Mouse (Mus musculus) midbrain, embryonic 12.5 days (tissue): ENCODE measurements around the gene Efcab5. TPM values are rescaled to one million over a fixed set of nuclear protein-coding genes. Genes with fewer than 3 reads are reported as not detected.
"Not testable (repeated sequence)": the region's sequence is repeated elsewhere in the genome, so short reads cannot be mapped to it uniquely, and the experiment has no call there.

ENCODE experiments used
- ATAC-seq: fragments of 200-750 bp; cut with Nextera tagmentation; 2 replicates; pipeline ENCODE4 v1.8.0; 2017; ENCODE audit warnings: low read depth, moderate TSS enrichment, moderate library complexity; ENCODE audit not compliant: low FRiP score
- H3K27ac ChIP-seq: fragments of 300-500 bp; sonication (generic); replicated peaks from 2 replicates; pipeline ENCODE4 v1.5.1; 2016; ENCODE audit warnings: mild to moderate bottlenecking
- H3K27me3 ChIP-seq: fragments of 300-500 bp; sonication (generic); 2 replicates; pipeline ENCODE4 v1.6.1; 2016; ENCODE audit warnings: mild to moderate bottlenecking
- H3K36me3 ChIP-seq: fragments of 300-500 bp; sonication (generic); 2 replicates; pipeline ENCODE4 v1.6.1; 2016
- H3K4me1 ChIP-seq: fragments of 300-500 bp; sonication (generic); 2 replicates; pipeline ENCODE4 v1.6.1; 2016
- H3K4me2 ChIP-seq: fragments of 300-500 bp; sonication (generic); replicated peaks from 2 replicates; pipeline ENCODE4 v1.6.1; 2016; ENCODE audit warnings: mild to moderate bottlenecking, moderate library complexity
- H3K4me3 ChIP-seq: fragments of 300-500 bp; sonication (generic); 2 replicates; pipeline ENCODE4 v1.5.1; 2016; ENCODE audit warnings: mild to moderate bottlenecking
- H3K9ac ChIP-seq: fragments of 300-500 bp; sonication (generic); replicated peaks from 2 replicates; pipeline ENCODE4 v1.6.1; 2016; ENCODE audit warnings: mild to moderate bottlenecking, moderate library complexity
- H3K9me3 ChIP-seq: fragments of 300-500 bp; sonication (generic); 2 replicates; pipeline ENCODE4 v1.6.1; 2016; ENCODE audit warnings: mild to moderate bottlenecking
- WGBS: fragments of 180-500 bp; shearing (Covaris S2); methylation state at CpG from one replicate; pipeline ENCODE4 v1.1.7; 2016; 5-methylcytosine and 5-hydroxymethylcytosine counted together
- polyA plus RNA-seq: library from polyadenylated mRNA; unstranded; fragments of >200 nt; fragmentation: Nextera tagmentation; extraction: Ambion mirVana; gene quantifications from 2 replicates; pipeline ENCODE4 v1.2.1, GENCODE M21; 2016

Efcab5 gene
- polyA plus RNA-seq, 1 experiment from 2014 or later: 0.75 TPM

DNA sequence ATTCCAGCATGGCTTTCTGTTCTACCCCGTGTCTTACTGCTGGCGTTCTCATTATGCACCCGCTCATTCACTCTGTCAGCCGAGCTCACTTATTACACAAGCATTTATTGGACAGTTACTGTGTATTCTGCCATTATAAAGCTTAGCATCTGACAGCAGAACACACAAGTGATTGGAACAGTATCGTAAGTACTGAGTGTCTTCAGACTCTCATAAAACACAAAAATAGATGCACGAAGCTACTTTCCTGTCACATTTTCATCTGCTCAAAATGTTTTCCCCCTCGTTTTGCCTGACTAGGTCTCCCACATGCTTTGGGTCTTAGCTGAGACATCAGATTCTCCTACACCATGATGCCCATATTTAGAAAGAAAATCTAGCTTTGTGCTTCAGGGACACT is 14.2 kb downstream of the Efcab5 start:
- no peak overlapping the region for H3K4me2 ChIP-seq
- no peak overlapping the region for H3K9ac ChIP-seq
- H3K9me3 ChIP-seq: no peaks in the 10 kb centered on the region
- H3K27ac ChIP-seq: no peak overlapping the region
- no peaks in the 10 kb centered on the region for H3K36me3 ChIP-seq
- no peak for ATAC-seq
- H3K27me3 ChIP-seq: 0 out of 2 replicates have a peak, but pooled peaks cover 3% of the 10 kb centered on the region
- WGBS: 71% methylated on average over 7 of the region's 7 CpGs
- H3K4me1 ChIP-seq: peaks cover 9% of the 10 kb centered on the region; the same call in 1 of the 2 replicates
- no peak overlapping the region for H3K4me3 ChIP-seq

DNA sequence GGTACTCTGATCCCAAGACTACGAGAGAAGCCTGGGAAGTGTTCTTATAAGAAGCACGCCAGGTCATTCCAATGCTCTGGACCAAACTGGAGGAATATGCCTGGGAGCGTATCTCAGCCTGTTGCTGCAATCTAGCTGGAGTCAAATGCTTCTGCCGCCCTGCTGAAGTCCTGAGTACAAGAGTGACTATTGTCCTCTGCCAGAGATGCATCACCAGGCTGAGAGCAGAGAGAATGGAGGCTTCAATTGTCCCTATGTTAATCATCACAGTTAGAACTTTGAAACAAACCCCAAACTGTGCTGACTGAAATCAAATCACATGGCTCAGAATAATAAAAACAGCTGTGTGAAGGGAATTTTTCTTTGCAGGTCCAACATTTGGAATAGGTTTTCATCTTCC is 15.0 kb downstream of the Efcab5 start:
- Histone ChIP-seq H3K9ac (no peak overlapping the region), H3K36me3 (no peaks in the 10 kb centered on the region), H3K4me1 (peaks cover 9% of the 10 kb centered on the region; the same call in 1 of the 2 replicates), H3K9me3 (no peaks in the 10 kb centered on the region), H3K27me3 (0 out of 2 replicates have a peak, but pooled peaks cover 3% of the 10 kb centered on the region), H3K27ac (no peak overlapping the region), H3K4me2 (no peak overlapping the region), H3K4me3 (no peak overlapping the region)
- WGBS: 59% methylated on average over 4 of the region's 4 CpGs
- ATAC-seq: no peak

- Histone ChIP-seq H3K9ac (no peak overlapping the region), H3K4me3 (no peak overlapping the region), H3K4me2 (no peak overlapping the region), H3K4me1 (no peaks in the 10 kb centered on the region), H3K27ac (no peak overlapping the region), H3K36me3 (no peaks in the 10 kb centered on the region), H3K9me3 (no peaks in the 10 kb centered on the region), H3K27me3 (no peaks in the 10 kb centered on the region)
- 86% methylated on average over 1 of the region's 1 CpGs for WGBS
- no peak for ATAC-seq
These were observed 28.0 kb downstream of the Efcab5 start for GRCm38 (mm10) chr11:77160744-77161143.

- Histone ChIP-seq H3K9ac (no peak overlapping the region), H3K4me1 (no peaks in the 10 kb centered on the region), H3K9me3 (no peaks in the 10 kb centered on the region), H3K27ac (no peak overlapping the region), H3K27me3 (no peaks in the 10 kb centered on the region), H3K36me3 (no peaks in the 10 kb centered on the region), H3K4me2 (no peak overlapping the region), H3K4me3 (no peak overlapping the region)
- 88% methylated on average over 9 of the region's 9 CpGs for WGBS
- no peak for ATAC-seq
These were observed 28.4 kb downstream of the Efcab5 start for GRCm38 (mm10) chr11:77160341-77160740.

DNA sequence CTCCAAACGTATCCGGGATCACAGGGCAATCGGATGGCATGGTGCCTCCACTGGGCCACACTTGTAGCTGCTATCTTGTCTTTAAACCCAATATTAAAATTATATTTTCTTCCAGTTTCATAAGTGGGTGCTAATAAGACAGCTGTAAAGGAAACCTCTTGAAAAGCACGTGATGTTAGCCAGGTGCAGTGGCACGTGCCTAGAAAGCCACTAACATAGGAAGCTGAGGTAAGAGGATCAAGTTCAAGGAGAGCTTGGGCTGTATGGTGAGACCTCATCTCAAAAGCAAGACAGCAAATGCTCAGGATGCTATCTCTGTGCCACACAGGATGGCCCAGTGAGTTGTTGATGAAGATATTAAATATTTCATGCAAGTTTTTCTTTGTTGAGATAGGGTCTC is 34.6 kb downstream of the Efcab5 start:
- Histone ChIP-seq H3K27ac (no peak overlapping the region), H3K36me3 (no peaks in the 10 kb centered on the region), H3K9ac (no peak overlapping the region), H3K4me3 (no peak overlapping the region), H3K4me1 (no peaks in the 10 kb centered on the region), H3K4me2 (no peak overlapping the region), H3K27me3 (no peaks in the 10 kb centered on the region), H3K9me3 (no peaks in the 10 kb centered on the region)
- WGBS: 81% methylated on average over 5 of the region's 5 CpGs
- ATAC-seq: no peak

DNA sequence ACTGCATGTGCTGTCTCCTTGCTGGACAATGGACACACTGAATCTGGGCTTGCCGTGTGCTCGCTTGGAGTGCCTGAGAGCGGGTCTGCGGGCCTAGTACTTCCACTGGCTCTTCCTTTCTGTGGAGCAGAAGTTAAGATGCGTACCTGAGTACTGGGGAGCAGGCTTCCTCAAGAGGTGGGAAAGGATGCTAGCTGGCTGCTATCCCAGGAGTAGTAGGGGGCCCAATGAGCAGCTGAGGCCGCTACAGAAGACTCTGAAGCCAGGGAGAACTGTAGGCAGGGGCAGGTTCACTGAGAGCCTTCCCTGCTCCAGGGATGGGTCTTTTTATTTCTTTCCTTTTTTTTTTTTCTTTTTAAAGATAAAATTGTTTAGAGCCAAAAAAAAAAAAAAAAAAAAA is 38.0 kb downstream of the Efcab5 start:
- no peaks in the 10 kb centered on the region for H3K27me3 ChIP-seq
- no peaks in the 10 kb centered on the region for H3K36me3 ChIP-seq
- WGBS: 94% methylated on average over 6 of the region's 6 CpGs
- no peak overlapping the region for H3K4me2 ChIP-seq
- H3K27ac ChIP-seq: no peak overlapping the region
- no peaks in the 10 kb centered on the region for H3K9me3 ChIP-seq
- no peak for ATAC-seq
- no peak overlapping the region for H3K4me3 ChIP-seq
- H3K9ac ChIP-seq: no peak overlapping the region
- H3K4me1 ChIP-seq: no peaks in the 10 kb centered on the region

DNA sequence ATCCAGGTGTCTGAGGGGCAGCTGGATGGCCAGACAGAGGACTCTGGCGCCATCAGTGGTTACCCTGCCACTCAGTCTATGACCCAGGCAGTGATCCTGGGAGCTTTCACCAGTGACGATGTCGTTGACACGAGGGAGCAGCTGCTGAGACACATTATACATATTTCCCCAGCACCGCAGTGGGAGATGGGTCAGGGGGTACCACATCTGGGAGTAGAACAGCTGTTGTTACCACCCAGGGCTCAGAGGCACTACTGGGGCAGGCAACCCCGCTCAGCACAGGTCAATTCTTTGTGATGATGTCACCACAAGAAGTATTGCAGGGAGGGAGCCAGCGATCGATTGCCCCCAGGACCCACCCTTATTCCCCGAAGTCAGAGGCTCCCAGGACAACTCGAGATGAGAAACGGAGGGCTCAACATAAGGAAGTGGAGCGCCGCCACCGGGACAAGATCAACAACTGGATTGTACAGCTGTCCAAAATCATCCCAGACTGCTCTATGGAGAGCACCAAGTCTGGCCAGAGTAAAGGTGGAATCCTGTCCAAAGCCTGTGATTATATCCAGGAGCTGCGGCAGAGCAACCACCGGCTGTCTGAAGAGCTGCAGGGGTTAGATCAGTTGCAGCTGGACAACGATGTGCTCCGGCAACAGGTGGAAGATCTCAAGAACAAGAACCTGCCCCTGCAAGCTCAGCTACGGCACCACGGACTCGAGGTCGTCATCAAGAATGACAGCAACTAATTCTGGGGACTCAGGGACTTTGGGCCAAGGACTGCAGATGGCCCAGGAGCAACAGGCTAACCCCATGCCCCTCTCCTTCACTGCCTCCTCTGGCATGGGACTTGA is 38.8 kb downstream of the Efcab5 start:
- WGBS: 94% methylated on average over 22 of the region's 22 CpGs

GRCm38 (mm10) chr11:77148774-77149173 is 40.0 kb downstream of the Efcab5 start:
- Histone ChIP-seq H3K36me3 (no peaks in the 10 kb centered on the region), H3K27ac (no peak overlapping the region), H3K4me2 (no peak overlapping the region), H3K9ac (no peak overlapping the region), H3K4me3 (no peak overlapping the region), H3K27me3 (no peaks in the 10 kb centered on the region), H3K4me1 (no peaks in the 10 kb centered on the region), H3K9me3 (no peaks in the 10 kb centered on the region)
- WGBS: 72% methylated on average over 2 of the region's 2 CpGs
- no peak for ATAC-seq

More for the DNA sequence above, 38.8 kb downstream of the Efcab5 start:
- not testable (repeated sequence) for H3K4me3 ChIP-seq, H3K27me3 ChIP-seq, H3K36me3 ChIP-seq, H3K4me1 ChIP-seq, H3K4me2 ChIP-seq, H3K27ac ChIP-seq, H3K9ac ChIP-seq, H3K9me3 ChIP-seq, ATAC-seq

- no peak overlapping the region for H3K27ac ChIP-seq
- H3K4me3 ChIP-seq: no peak overlapping the region
- no peaks in the 10 kb centered on the region for H3K36me3 ChIP-seq
- no peak overlapping the region for H3K9ac ChIP-seq
- 0 out of 2 replicates have a peak, but pooled peaks cover 2% of the 10 kb centered on the region for H3K4me1 ChIP-seq
- H3K4me2 ChIP-seq: no peak overlapping the region
- 95% methylated on average over 3 of the region's 3 CpGs for WGBS
- H3K9me3 ChIP-seq: no peaks in the 10 kb centered on the region
- ATAC-seq: no peak
- no peaks in the 10 kb centered on the region for H3K27me3 ChIP-seq
These were observed 41.0 kb downstream of the Efcab5 start for GRCm38 (mm10) chr11:77147753-77148152.

GRCm38 (mm10) chr11:77145423-77145822 is 43.3 kb downstream of the Efcab5 start:
- 0 out of 2 replicates have a peak, but pooled peaks cover 2% of the 10 kb centered on the region for H3K4me1 ChIP-seq
- H3K27ac ChIP-seq: no peak overlapping the region
- H3K9me3 ChIP-seq: no peaks in the 10 kb centered on the region
- WGBS: 81% methylated on average over 4 of the region's 4 CpGs
- no peak overlapping the region for H3K9ac ChIP-seq
- H3K36me3 ChIP-seq: no peaks in the 10 kb centered on the region
- H3K4me2 ChIP-seq: no peak overlapping the region
- no peak overlapping the region for H3K4me3 ChIP-seq
- no peak for ATAC-seq
- H3K27me3 ChIP-seq: no peaks in the 10 kb centered on the region

GRCm38 (mm10) chr11:77141938-77142337 is 46.8 kb downstream of the Efcab5 start:
- H3K4me2 ChIP-seq: no peak overlapping the region
- no peak overlapping the region for H3K4me3 ChIP-seq
- 0 out of 2 replicates have a peak, but pooled peaks cover 2% of the 10 kb centered on the region for H3K4me1 ChIP-seq
- H3K9me3 ChIP-seq: no peaks in the 10 kb centered on the region
- no peak overlapping the region for H3K27ac ChIP-seq
- H3K27me3 ChIP-seq: no peaks in the 10 kb centered on the region
- 83% methylated on average over 6 of the region's 6 CpGs for WGBS
- no peak overlapping the region for H3K9ac ChIP-seq
- H3K36me3 ChIP-seq: no peaks in the 10 kb centered on the region
- no peak for ATAC-seq

GRCm38 (mm10) chr11:77139976-77140375 is 48.8 kb downstream of the Efcab5 start:
- no peak overlapping the region for H3K9ac ChIP-seq
- H3K36me3 ChIP-seq: no peaks in the 10 kb centered on the region
- no peak for ATAC-seq
- no peak overlapping the region for H3K4me2 ChIP-seq
- no peaks in the 10 kb centered on the region for H3K9me3 ChIP-seq
- no peaks in the 10 kb centered on the region for H3K27me3 ChIP-seq
- no peak overlapping the region for H3K27ac ChIP-seq
- WGBS: 85% methylated on average over 6 of the region's 6 CpGs
- no peak overlapping the region for H3K4me3 ChIP-seq
- 0 out of 2 replicates have a peak, but pooled peaks cover 2% of the 10 kb centered on the region for H3K4me1 ChIP-seq
